Mouse (Mus musculus): ENCODE data around the gene Gtdc1. TPM values are rescaled to one million over a fixed set of nuclear protein-coding genes. Genes with fewer than 3 reads are reported as not detected.
A peak's percentile ranks its signal among the peaks of the same experiment; 100 is the strongest.

The Gtdc1 gene
- total RNA-seq (2021): 10 to 100 TPM; 91.6 to 96.0 TPM

GRCm38 (mm10) chr2:44927482-44927811, at the start of gene Gtdc1:
Gene Gtdc1, minus strand, starts transcription at chr2:44927657.
- no peak for DNase-seq (ENCODE audit: extremely low spot score in 1 of 2, low spot score in 2 of 2)
- intact Hi-C loops (cut with DNase I): loop anchor here (5.0 to 10.0 kb wide), 2 partner anchors 180 to 353 kb away; no protein-coding TSS in a partner anchor

GRCm38 (mm10) chr2:44977051-44977450, 49.6 kb upstream of the Gtdc1 start:
- intact Hi-C loops (cut with DNase I): no loop called here
- no peak for DNase-seq (ENCODE audit: extremely low spot score in 1 of 2, low spot score in 2 of 2)

- DNase-seq (ENCODE audit: extremely low spot score in 1 of 2, low spot score in 2 of 2): no peak
- intact Hi-C loops (cut with DNase I): no loop called here
Measured at GRCm38 (mm10) chr2:44976484-44976883, 49.0 kb upstream of the Gtdc1 start.

GRCm38 (mm10) chr2:44973828-44974227, 46.4 kb upstream of the Gtdc1 start:
- intact Hi-C loops (cut with DNase I): no loop called here
- no peak for DNase-seq (ENCODE audit: extremely low spot score in 1 of 2, low spot score in 2 of 2)

GRCm38 (mm10) chr2:44970087-44970646, 42.7 kb upstream of the Gtdc1 start:
- no peak for DNase-seq (ENCODE audit: extremely low spot score in 1 of 2, low spot score in 2 of 2)
- intact Hi-C loops (cut with DNase I): no loop called here

- intact Hi-C loops (cut with DNase I): no loop called here
- no peak for DNase-seq (ENCODE audit: extremely low spot score in 1 of 2, low spot score in 2 of 2)
Measured at GRCm38 (mm10) chr2:44969640-44970039, 42.2 kb upstream of the Gtdc1 start.

GRCm38 (mm10) chr2:44969226-44969625, 41.8 kb upstream of the Gtdc1 start:
- intact Hi-C loops (cut with DNase I): no loop called here

GRCm38 (mm10) chr2:44965834-44966555, 38.5 kb upstream of the Gtdc1 start:
- intact Hi-C loops (cut with DNase I): no loop called here
- DNase-seq (ENCODE audit: extremely low spot score in 1 of 2, low spot score in 2 of 2): no peak

More at GRCm38 (mm10) chr2:44969226-44969625, 41.8 kb upstream of the Gtdc1 start:
- no peak for DNase-seq (ENCODE audit: extremely low spot score in 1 of 2, low spot score in 2 of 2)

- DNase-seq (ENCODE audit: extremely low spot score in 1 of 2, low spot score in 2 of 2): no peak
- intact Hi-C loops (cut with DNase I): no loop called here
Measured at GRCm38 (mm10) chr2:44962620-44963019, 35.2 kb upstream of the Gtdc1 start.

GRCm38 (mm10) chr2:44961192-44961591, 33.7 kb upstream of the Gtdc1 start:
- intact Hi-C loops (cut with DNase I): no loop called here

GRCm38 (mm10) chr2:44960561-44960960, 33.1 kb upstream of the Gtdc1 start:
- intact Hi-C loops (cut with DNase I): no loop called here
- DNase-seq (ENCODE audit: extremely low spot score in 1 of 2, low spot score in 2 of 2): no peak

More at GRCm38 (mm10) chr2:44961192-44961591, 33.7 kb upstream of the Gtdc1 start:
- no peak for DNase-seq (ENCODE audit: extremely low spot score in 1 of 2, low spot score in 2 of 2)

GRCm38 (mm10) chr2:44957329-44957797, 29.9 kb upstream of the Gtdc1 start:
- intact Hi-C loops (cut with DNase I): no loop called here
- no peak for DNase-seq (ENCODE audit: extremely low spot score in 1 of 2, low spot score in 2 of 2)

- intact Hi-C loops (cut with DNase I): no loop called here
- DNase-seq (ENCODE audit: extremely low spot score in 1 of 2, low spot score in 2 of 2): no peak
Measured at GRCm38 (mm10) chr2:44956232-44956631, 28.8 kb upstream of the Gtdc1 start.

GRCm38 (mm10) chr2:44955506-44955905, 28.0 kb upstream of the Gtdc1 start:
- DNase-seq (ENCODE audit: extremely low spot score in 1 of 2, low spot score in 2 of 2): no peak
- intact Hi-C loops (cut with DNase I): no loop called here

GRCm38 (mm10) chr2:44954180-44954579, 26.7 kb upstream of the Gtdc1 start:
- intact Hi-C loops (cut with DNase I): no loop called here
- no peak for DNase-seq (ENCODE audit: extremely low spot score in 1 of 2, low spot score in 2 of 2)

GRCm38 (mm10) chr2:44952830-44953422, 25.5 kb upstream of the Gtdc1 start:
- DNase-seq (ENCODE audit: extremely low spot score in 1 of 2, low spot score in 2 of 2): peak in 1 of 2 experiments; percentile 25
- intact Hi-C loops (cut with DNase I): no loop called here

- no peak for DNase-seq (ENCODE audit: extremely low spot score in 1 of 2, low spot score in 2 of 2)
- intact Hi-C loops (cut with DNase I): no loop called here
Measured at GRCm38 (mm10) chr2:44951651-44952213, 24.3 kb upstream of the Gtdc1 start.

GRCm38 (mm10) chr2:44944689-44945088, 17.2 kb upstream of the Gtdc1 start:
- intact Hi-C loops (cut with DNase I): no loop called here
- no peak for DNase-seq (ENCODE audit: extremely low spot score in 1 of 2, low spot score in 2 of 2)

- intact Hi-C loops (cut with DNase I): no loop called here
- DNase-seq (ENCODE audit: extremely low spot score in 1 of 2, low spot score in 2 of 2): no peak
Measured at GRCm38 (mm10) chr2:44930951-44931350, 3.5 kb upstream of the Gtdc1 start.

- intact Hi-C loops (cut with DNase I): loop anchor here (5.0 to 10.0 kb wide), 2 partner anchors 179 to 354 kb away; no protein-coding TSS in a partner anchor
- no peak for DNase-seq (ENCODE audit: extremely low spot score in 1 of 2, low spot score in 2 of 2)
Measured at GRCm38 (mm10) chr2:44928631-44929030, 1.2 kb upstream of the Gtdc1 start.
